In genomic region chr4:82248961-82249360, GRCm38 (mm10) we compare ENCODE assay signal across 16 mouse cellular contexts.
DNase-seq lines count a peak whose midpoint lies in the region; ATAC-seq and TF ChIP-seq lines count a peak whose summit lies in the region.
"Had no signal": no experiment of that assay in that cellular context is flagged by ENCODE, and none has a peak within 500 bp of the region (broad histone marks: within the 10 kb centered on the region; RNA-seq: fewer than 3 reads in every experiment).

No protein-coding gene starts in this region.

- no peak overlapping the region for H3K9ac ChIP-seq in heart, embryonic 15.5 days
- H3K9ac ChIP-seq in heart, adult 2 months (ENCODE audit: low read depth, low read length) = no peak overlapping the region
- no peak overlapping the region for H3K9ac ChIP-seq in limb, embryonic 14.5 days (ENCODE audit: low read depth, low read length, severe bottlenecking)
- H3K9ac ChIP-seq: forebrain, postnatal 0 days; liver, embryonic 13.5 days had no signal

- TF ChIP-seq EP300 in heart, adult 2 months (IDR thresholded peaks at IDR 0.05; ENCODE audit: insufficient read depth, low read depth, low read length) = no peak

- ATAC-seq in heart, embryonic 15.5 days (replicated peaks; ENCODE audit: insufficient number of reproducible peaks, insufficient read depth, low FRiP score, low read depth) = no peak
- ATAC-seq in limb, embryonic 14.5 days (ENCODE audit: low FRiP score, low read depth) = no peak
- ATAC-seq: forebrain, postnatal 0 days had no signal

- intact Hi-C loops in heart, adult 2 months (cut with DNase I) = loop anchor here (5.0 kb wide), 2 partner anchors 188 to 288 kb away; no protein-coding TSS in a partner anchor

- no peak overlapping the region for H3K4me3 ChIP-seq in heart, embryonic 15.5 days
- H3K4me3 ChIP-seq in heart, adult 2 months = no peak overlapping the region
- H3K4me3 ChIP-seq in limb, embryonic 14.5 days (replicated peaks; ENCODE audit: low read length) = no peak overlapping the region
- H3K4me3 ChIP-seq: hindbrain, embryonic 10.5 days; liver, embryonic 13.5 days; megakaryocyte, embryonic 14.5 days had no signal

- no peaks in the 10 kb centered on the region for H3K27me3 ChIP-seq in heart, embryonic 15.5 days
- H3K27me3 ChIP-seq in heart, adult 2 months (ENCODE audit: control insufficient read depth, insufficient read depth, low read length) = no peaks in the 10 kb centered on the region
- no peaks in the 10 kb centered on the region for H3K27me3 ChIP-seq in limb, embryonic 14.5 days (ENCODE audit: control insufficient read depth, insufficient read depth, low read length)
- H3K27me3 ChIP-seq: liver, embryonic 13.5 days; megakaryocyte, embryonic 14.5 days had no signal

- no peak for TF ChIP-seq CTCF in heart, adult 2 months (IDR thresholded peaks at IDR 0.05)

- H3K27ac ChIP-seq in heart, embryonic 15.5 days = peak overlapping the region; percentile 79
- H3K27ac ChIP-seq in heart, adult 2 months = no peak overlapping the region
- peak overlapping the region; percentile 82 for H3K27ac ChIP-seq in limb, embryonic 14.5 days (replicated peaks; ENCODE audit: low read depth, low read length)
- H3K27ac ChIP-seq: hindbrain, embryonic 10.5 days; liver, embryonic 13.5 days had no signal

- no peak overlapping the region for H3K4me2 ChIP-seq in heart, embryonic 15.5 days
- H3K4me2 ChIP-seq in limb, embryonic 14.5 days (replicated peaks; ENCODE audit: low read depth, low read length, severe bottlenecking) = no peak overlapping the region
- H3K4me2 ChIP-seq: liver, embryonic 13.5 days had no signal

- peaks cover 25% of the 10 kb centered on the region for H3K4me1 ChIP-seq in heart, embryonic 15.5 days (replicated peaks)
- peaks cover 6% of the 10 kb centered on the region for H3K4me1 ChIP-seq in heart, adult 2 months (ENCODE audit: control insufficient read depth, insufficient read depth, low read length)
- H3K4me1 ChIP-seq in limb, embryonic 14.5 days (ENCODE audit: control insufficient read depth, insufficient read depth, low read length) = peaks cover 33% of the 10 kb centered on the region
- H3K4me1 ChIP-seq: hindbrain, embryonic 10.5 days; liver, embryonic 13.5 days; megakaryocyte, embryonic 14.5 days had no signal

- DNase-seq in heart, adult 2 months = no peak
- DNase-seq in layer of hippocampus, adult 18-20 months (ENCODE audit: low spot score in 2 of 2) = peak; percentile 7 to 59
- no peak for DNase-seq in layer of hippocampus, adult 8-10 months (ENCODE audit: low spot score in 2 of 2)
- peak; percentile 10 for DNase-seq in brain, adult 2 months (ENCODE audit: low read depth, low spot score)
- DNase-seq in limb, embryonic 14.5 days (ENCODE audit: low spot score) = no peak
- no peak for DNase-seq in right cerebral cortex, postnatal 14 days
- DNase-seq in right cerebral cortex, postnatal 10 days (ENCODE audit: low spot score in 2 of 2) = no peak
- DNase-seq: cerebellum, postnatal 10 days; forebrain, postnatal 0 days; gastrocnemius, postnatal 14 days; liver, embryonic 13.5 days; spleen, adult 18-20 months; thymus, adult 18-20 months had no signal

- no peaks in the 10 kb centered on the region; the same call in 1 of the 2 replicates for H3K9me3 ChIP-seq in heart, embryonic 15.5 days (replicated peaks)
- H3K9me3 ChIP-seq in limb, embryonic 14.5 days (ENCODE audit: control insufficient read depth, low read length) = no peaks in the 10 kb centered on the region
- H3K9me3 ChIP-seq: hindbrain, embryonic 10.5 days; liver, embryonic 13.5 days had no signal

- H3K36me3 ChIP-seq in heart, embryonic 15.5 days = no peaks in the 10 kb centered on the region
- peaks cover 2% of the 10 kb centered on the region for H3K36me3 ChIP-seq in heart, adult 2 months (ENCODE audit: control insufficient read depth, insufficient read depth, low read length)
- H3K36me3 ChIP-seq in limb, embryonic 14.5 days (ENCODE audit: control insufficient read depth, insufficient read depth, low read length) = no peaks in the 10 kb centered on the region
- H3K36me3 ChIP-seq: hindbrain, embryonic 10.5 days; liver, embryonic 13.5 days had no signal

- TF ChIP-seq POLR2A in heart, adult 2 months (IDR thresholded peaks at IDR 0.05; ENCODE audit: insufficient read depth, low read depth, low read length) = no peak
- TF ChIP-seq POLR2A in limb, embryonic 14.5 days (IDR thresholded peaks at IDR 0.05; ENCODE audit: borderline replicate concordance, extremely low read depth, insufficient read depth, insufficient read length) = no peak

- WGBS in heart, embryonic 15.5 days = 72% methylated on average over 1 of the region's 1 CpGs
- 67% methylated on average over 1 of the region's 1 CpGs for WGBS in heart, adult 2 months
- WGBS in limb, embryonic 14.5 days = 48% methylated on average over 1 of the region's 1 CpGs

- H3K79me2 ChIP-seq in heart, adult 2 months (replicated peaks; ENCODE audit: control insufficient read depth, insufficient read depth, low read length) = no peaks in the 10 kb centered on the region

Comparison
In these comparisons a context has a peak if more than half of its experiments do, and no peak if none do; other contexts are left out.
1. DNase-seq: peak in layer of hippocampus, adult 18-20 months (2 of 2) and brain, adult 2 months (single experiment); none in heart, adult 2 months (0 of 2), layer of hippocampus, adult 8-10 months (0 of 2), limb, embryonic 14.5 days (single experiment), right cerebral cortex, postnatal 14 days (single experiment) and right cerebral cortex, postnatal 10 days (0 of 2).